Mouse (Mus musculus) lung, postnatal 36 days (tissue): ENCODE results near the gene Rbm15.
"Not testable (repeated sequence)": the region's sequence is repeated elsewhere in the genome, so short reads cannot be mapped to it uniquely, and the experiment has no call there.

Experiments
- DNase-seq: peaks from one replicate; pipeline ENCODE4 v3.0.0; 2022; ENCODE audit warnings: mixed read lengths

Rbm15 gene

GRCm38 (mm10) chr3:107330503-107331424, 2.7 kb downstream of the Rbm15 start:
- no peak for DNase-seq

DNA sequence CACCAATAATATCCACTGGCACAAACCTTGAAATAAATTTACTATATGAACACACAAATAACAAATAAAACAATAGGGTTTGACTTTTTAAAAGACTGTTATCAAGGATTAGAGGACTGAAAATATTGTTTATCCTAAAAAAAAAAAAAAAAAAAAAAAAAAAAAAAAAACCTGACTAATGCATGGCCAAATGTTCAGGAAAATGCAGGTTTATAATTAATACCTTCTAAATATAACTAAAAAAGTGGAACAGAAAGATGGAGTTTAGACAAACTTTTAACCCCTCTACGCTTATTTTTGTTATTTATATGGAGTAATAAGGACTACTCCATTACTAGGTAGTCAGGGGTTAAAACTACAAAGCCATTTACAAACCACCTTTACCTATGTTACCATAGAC, 7.0 kb downstream of the Rbm15 start:
- DNase-seq = no peak

DNA sequence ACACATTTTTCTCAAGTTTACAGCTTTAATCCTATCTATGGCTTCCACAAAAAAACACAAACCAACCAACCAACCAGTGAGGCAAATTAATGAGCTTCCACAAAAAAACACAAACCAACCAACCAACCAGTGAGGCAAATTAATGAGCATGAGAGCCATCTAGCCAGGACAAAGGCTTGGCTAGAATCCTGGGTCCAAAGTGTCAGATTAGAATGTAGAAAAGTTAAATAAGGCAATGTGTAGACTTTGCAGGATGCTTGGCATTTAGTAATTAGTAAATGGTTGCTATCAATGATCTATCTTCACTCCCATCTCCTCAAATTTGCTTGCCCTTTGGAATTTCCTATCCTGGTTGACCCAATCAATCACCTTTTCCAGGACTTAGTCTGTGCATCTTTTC, 11.7 kb downstream of the Rbm15 start:
- DNase-seq = no peak

DNA sequence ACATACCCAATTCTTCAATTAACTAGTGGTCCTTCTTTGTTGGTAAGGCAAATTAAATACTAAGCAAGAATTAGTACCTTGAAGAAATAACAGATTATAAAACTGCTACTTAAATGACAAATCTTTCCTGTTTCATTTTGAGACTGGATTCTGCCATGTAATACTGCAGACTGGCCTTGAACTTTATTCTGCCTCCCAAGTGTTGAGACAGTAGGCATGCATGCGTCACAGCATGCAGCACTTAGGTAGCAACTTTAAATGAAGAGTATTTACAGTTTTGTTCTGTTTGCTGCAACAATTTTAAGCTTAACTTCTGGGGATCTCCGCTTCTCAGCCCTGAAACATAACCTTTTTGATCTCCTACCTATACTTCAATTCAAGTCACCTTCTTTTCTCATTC, 12.3 kb downstream of the Rbm15 start:
- no peak for DNase-seq

DNA sequence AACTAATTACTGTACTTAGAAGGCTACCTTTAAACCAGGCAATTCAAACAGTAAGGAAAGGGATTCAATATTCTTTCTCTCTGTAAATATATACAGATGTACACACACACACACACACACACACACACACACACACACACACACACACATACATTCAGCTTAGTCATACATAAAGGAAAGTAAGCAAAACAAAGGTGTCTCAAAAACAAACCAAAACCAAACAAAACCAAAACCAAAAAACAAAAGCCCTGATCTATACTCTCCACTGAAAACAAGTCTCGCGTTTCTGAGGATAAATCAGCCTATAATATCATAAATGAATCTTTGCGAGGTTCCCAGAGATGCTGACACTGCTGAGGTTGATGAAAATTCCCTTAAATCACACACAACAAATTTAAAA, 16.1 kb downstream of the Rbm15 start:
- no peak for DNase-seq

DNA sequence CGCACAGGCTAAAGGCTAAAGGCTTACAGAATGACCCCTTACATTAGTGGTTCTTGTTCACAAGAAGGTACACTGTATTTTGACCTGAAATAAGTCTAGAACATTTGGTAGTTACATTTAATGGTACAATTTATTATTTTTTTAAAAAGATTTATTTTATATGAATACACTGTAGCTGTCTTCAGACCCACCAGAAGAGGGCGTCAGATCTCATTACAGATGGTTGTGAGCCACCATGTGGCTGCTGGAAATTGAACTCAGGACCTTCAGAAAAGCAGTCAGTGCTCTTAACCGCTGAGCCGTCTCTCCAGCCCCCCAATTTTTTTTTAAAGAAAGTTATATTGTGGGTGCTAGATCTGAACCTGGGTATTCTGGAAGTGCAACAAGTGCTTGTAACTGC, 36.6 kb downstream of the Rbm15 start:
- DNase-seq = not testable (repeated sequence)

DNA sequence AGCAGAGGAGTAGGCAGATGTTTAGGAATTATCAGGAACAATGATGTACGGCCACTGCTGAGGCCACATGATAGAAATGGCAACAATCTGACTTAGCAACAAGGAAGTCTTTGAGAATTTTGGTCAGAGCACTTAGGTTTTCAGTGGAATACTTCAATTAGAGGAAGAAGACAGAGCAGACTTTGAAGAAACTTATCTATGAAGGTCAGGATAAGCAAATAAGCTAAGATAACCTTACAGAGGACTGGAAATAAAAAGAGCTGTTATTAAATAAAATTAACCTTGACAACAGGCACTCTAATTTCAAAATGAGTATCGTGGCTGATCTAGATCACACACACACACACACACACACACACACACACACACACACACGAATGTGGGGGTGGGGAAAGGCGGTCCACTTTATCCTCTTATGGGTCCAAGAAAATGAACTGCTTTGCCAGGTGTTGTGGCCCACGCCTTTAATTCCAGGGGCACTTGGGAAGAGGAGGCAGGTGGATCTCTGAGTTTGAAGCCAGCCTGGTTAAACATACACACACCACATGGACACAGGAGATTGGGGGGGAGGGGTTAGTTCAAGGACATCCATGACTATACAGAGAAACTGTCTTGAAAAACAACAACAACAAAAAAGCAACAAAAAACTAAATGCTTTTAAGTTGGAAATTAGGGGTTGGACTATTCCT, 37.7 kb downstream of the Rbm15 start:
- DNase-seq = no peak

DNA sequence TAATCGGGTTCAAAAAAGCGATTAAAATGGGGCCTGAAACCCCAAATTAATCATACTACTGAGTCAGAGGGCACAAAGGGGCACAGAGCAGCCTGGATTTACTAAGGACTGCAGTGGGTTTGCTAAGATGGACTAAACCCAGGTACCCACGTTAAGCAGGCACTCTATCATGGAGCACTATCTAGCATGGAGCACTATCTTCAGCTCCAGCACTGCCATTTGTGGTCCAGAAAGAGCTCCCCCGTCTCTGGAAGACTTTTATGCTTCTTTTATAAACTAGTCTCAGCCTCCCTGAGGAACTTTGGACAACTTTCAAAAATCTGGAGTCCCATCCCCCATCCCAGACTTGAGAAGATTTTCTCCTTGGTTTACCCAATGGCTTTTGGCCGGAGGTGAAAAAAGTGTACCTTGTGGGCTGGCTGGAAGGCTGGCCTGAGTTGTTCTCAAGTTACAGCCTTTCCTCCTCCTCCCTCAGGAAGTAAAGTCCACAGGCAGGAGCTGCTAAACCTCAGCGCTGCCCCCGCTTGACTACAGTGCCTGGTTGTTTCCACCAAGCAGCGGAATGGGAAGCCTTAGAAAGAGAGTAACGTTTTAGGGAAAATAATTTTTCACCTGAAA, 42.6 kb downstream of the Rbm15 start, which contains the start of gene Slc16a4:
Gene Slc16a4 (plus strand): TSS at position 467 of the 618 bp plus-strand sequence.
- peak; percentile 70 for DNase-seq

DNA sequence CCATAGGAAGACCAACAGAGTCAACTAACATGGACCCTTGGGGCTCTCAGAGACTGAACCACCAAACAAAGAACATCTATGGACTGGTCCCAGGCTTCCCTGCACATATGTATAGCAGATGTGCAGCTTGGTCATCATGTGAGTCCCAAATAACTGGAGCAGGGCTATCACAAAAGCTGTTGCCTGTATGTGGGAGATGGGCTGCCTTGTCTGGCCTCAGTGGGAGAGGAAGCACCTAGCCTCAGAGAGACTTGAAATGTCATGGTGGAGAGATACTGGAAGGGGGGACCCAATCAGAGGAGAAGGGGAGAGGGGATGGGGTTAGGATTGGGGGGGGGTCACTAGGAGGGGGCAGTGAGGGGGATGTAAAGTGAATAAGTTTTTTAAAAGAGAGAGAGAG, 46.1 kb downstream of the Rbm15 start:
- no peak for DNase-seq

DNA sequence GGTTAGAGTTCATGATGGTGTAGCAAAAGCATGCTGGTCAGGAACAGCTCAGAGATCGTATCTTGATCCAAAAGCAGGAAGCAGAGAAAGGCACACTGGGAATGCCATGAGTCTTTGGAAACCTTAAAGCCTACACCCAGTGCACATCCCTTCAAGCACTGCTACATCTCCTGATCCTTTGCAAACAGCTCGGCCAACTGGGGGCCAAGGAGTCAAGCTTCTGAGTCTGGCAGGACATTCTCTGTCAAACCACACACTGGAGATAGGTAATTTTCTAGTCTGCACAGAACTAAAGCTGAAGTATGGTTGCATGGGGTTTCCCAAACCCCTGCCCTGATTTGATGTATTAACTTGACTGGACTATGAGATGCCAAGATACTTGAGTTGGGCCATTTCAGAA, 47.4 kb downstream of the Rbm15 start:
- DNase-seq = no peak

- DNase-seq = peak; percentile 92
Measured at GRCm38 (mm10) chr3:107278479-107279269, 54.8 kb downstream of the Rbm15 start, which contains the start of gene Lamtor5. Gene Lamtor5 (plus strand): TSS chr3:107278858.

DNA sequence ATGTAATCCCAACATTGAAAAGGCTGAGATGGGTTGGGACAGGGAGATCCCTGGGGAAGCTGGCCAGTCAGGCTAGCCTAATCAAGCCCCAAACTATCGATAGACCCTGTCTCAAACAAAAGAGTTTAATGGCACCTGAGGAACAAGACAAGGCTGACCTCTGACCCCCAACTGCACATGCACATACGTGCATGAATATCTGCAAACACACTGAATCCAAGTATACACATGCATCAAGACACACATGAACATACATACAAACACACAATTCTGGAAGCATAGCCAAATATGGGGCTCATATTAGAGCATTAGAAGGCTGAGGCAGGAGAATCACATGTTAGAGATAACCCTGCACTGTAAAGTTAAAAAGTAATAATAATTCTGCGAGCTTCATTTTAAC, 56.8 kb downstream of the Rbm15 start:
- no peak for DNase-seq

GRCm38 (mm10) chr3:107275996-107276395, 57.5 kb downstream of the Rbm15 start:
- DNase-seq = no peak
